Mouse (Mus musculus): ENCODE results near the gene Smagp.

- TF ChIP-seq CTCF (IDR thresholded peaks at IDR 0.05; ENCODE audit: low read depth), result no peak
- TF ChIP-seq EP300 (IDR thresholded peaks at IDR 0.05; ENCODE audit: low read depth), result no peak
Observed at GRCm38 (mm10) chr15:100675486-100675885, 38.7 kb upstream of the Smagp start.
